Mouse (Mus musculus) lung, postnatal 10 days (tissue): Measurements from ENCODE around the gene Prkar1b.

Experiments used
- DNase-seq: peaks from one replicate; pipeline ENCODE4 v3.0.0; 2021

The Prkar1b gene

GRCm38 (mm10) chr5:139098991-139099972 is 50.5 kb downstream of the Prkar1b start:
- no peak for DNase-seq

- peak; percentile 25 for DNase-seq
These were observed 54.3 kb downstream of the Prkar1b start for GRCm38 (mm10) chr5:139095297-139096110.

GRCm38 (mm10) chr5:139093534-139093933 is 56.3 kb downstream of the Prkar1b start:
- peak; percentile 56 for DNase-seq

GRCm38 (mm10) chr5:139091713-139092112 is 58.1 kb downstream of the Prkar1b start:
- no peak for DNase-seq

GRCm38 (mm10) chr5:139090162-139090561 is 59.6 kb downstream of the Prkar1b start:
- DNase-seq = no peak

GRCm38 (mm10) chr5:139088173-139088572 is 61.6 kb downstream of the Prkar1b start:
- no peak for DNase-seq

GRCm38 (mm10) chr5:139084831-139085519 is 64.8 kb downstream of the Prkar1b start:
- DNase-seq = peak; percentile 70

- no peak for DNase-seq
These were observed 65.5 kb downstream of the Prkar1b start for GRCm38 (mm10) chr5:139084302-139084701.

GRCm38 (mm10) chr5:139083841-139084240 is 66.0 kb downstream of the Prkar1b start:
- DNase-seq = no peak

- peak; percentile 35 for DNase-seq
These were observed 68.4 kb downstream of the Prkar1b start for GRCm38 (mm10) chr5:139081370-139081769.

- no peak for DNase-seq
These were observed 71.7 kb downstream of the Prkar1b start for GRCm38 (mm10) chr5:139078156-139078462.

- peak; percentile 48 for DNase-seq
These were observed 72.3 kb downstream of the Prkar1b start for GRCm38 (mm10) chr5:139077311-139078155.

GRCm38 (mm10) chr5:139076450-139076849 is 73.4 kb downstream of the Prkar1b start:
- no peak for DNase-seq

GRCm38 (mm10) chr5:139075791-139076190 is 74.0 kb downstream of the Prkar1b start:
- DNase-seq = no peak

- DNase-seq = peak; percentile 80
These were observed 74.7 kb downstream of the Prkar1b start for GRCm38 (mm10) chr5:139075125-139075524.

- DNase-seq = no peak
These were observed 75.8 kb downstream of the Prkar1b start for GRCm38 (mm10) chr5:139073977-139074376.

- no peak for DNase-seq
These were observed 76.9 kb downstream of the Prkar1b start for GRCm38 (mm10) chr5:139072866-139073265.

- DNase-seq = no peak
These were observed 82.8 kb downstream of the Prkar1b start for GRCm38 (mm10) chr5:139066861-139067614.

- DNase-seq = peak; percentile 46
These were observed 85.2 kb downstream of the Prkar1b start for GRCm38 (mm10) chr5:139064611-139065010.

GRCm38 (mm10) chr5:139061680-139062079 is 88.1 kb downstream of the Prkar1b start:
- DNase-seq = no peak

GRCm38 (mm10) chr5:139060460-139061051 is 89.2 kb downstream of the Prkar1b start:
- no peak for DNase-seq
